Mouse (Mus musculus): ENCODE data around the gene Fcrla. TPM values are rescaled to one million over a fixed set of nuclear protein-coding genes. Genes with fewer than 3 reads are reported as not detected.

Fcrla gene
- total RNA-seq, 2 experiments from 2014 or later = not detected

DNA sequence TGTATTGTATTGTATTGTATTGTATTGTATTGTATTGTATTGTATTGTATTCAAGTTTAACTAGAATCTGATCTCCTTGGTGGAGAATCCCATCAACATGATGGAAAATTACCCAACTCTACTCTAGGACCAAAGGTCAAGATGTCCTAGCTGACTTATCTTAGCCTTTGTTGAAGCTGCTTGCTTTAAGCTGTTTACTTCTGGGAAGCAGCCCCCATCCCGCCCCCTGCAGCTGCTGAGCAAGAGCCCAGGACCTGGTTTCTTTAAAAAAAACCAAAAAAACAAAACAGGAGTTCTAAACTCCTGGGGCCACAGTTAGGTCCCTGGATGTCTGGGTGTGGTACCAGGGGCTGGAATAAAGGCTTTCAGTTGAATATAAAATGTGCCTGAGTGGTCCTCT is 35.1 kb downstream of the Fcrla start:
- no peak for DNase-seq (ENCODE audit: extremely low spot score in 1 of 2, low spot score in 1 of 2)

DNA sequence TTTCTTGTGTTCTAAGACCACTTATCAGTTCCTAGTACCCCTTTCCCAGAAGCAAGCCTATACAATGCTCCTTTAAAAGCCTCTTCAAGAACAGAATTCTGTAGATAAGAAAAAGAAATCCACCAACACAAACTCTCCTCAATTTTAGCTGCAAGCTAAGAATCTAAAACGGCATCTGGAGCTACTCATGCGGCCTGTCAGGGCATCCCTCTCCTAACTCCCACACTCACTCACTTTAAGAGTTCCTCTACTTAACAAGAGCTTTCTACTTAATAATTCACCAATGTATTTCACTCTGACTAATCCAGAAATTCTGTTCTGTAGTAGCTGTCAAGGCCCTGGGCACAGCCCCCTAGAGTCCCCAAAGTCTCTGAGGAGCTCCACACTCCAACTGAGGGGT is 35.7 kb downstream of the Fcrla start:
- DNase-seq (ENCODE audit: extremely low spot score in 1 of 2, low spot score in 1 of 2) = no peak

DNA sequence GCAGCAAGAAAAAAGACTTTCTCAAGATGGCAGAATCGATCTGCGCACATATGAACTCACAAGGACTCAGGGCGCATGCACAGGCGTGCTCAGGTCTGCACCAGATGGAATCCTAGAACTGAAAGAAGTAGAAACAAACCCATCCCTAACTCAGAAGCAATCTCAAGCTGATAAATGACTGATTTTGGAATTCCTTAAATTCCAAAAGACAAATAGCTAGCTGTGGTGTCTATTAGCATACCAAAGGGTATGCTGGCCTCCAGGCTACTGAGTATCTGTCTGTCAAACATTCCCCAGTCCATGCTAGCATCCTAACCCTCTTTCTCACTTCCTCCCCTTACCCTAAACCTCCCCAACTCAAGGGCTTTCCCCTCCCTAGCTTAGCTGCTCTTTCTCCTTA is 38.1 kb downstream of the Fcrla start:
- no peak for DNase-seq (ENCODE audit: extremely low spot score in 1 of 2, low spot score in 1 of 2)

DNA sequence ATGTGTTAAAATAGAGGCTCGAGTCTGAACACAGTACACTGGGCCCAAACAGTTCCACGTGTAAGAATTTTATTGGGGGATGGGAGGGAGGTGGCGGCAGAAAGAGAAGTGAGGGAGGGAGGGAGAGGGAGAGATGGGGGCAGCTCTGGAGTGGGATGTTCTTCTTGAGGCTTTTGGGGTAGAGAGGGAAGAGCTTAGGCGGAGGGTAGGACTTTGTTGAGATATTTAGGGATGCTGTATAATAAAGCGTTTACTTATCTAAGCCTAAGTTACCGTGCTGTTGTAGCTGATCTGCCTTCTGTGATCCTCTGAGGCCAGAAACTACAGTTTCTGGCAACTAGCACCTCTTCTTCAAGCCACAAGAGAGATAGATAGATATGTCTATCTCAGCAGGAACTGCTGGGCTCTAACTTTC is 41.3 kb downstream of the Fcrla start:
- DNase-seq (ENCODE audit: extremely low spot score in 1 of 2, low spot score in 1 of 2) = no peak

DNA sequence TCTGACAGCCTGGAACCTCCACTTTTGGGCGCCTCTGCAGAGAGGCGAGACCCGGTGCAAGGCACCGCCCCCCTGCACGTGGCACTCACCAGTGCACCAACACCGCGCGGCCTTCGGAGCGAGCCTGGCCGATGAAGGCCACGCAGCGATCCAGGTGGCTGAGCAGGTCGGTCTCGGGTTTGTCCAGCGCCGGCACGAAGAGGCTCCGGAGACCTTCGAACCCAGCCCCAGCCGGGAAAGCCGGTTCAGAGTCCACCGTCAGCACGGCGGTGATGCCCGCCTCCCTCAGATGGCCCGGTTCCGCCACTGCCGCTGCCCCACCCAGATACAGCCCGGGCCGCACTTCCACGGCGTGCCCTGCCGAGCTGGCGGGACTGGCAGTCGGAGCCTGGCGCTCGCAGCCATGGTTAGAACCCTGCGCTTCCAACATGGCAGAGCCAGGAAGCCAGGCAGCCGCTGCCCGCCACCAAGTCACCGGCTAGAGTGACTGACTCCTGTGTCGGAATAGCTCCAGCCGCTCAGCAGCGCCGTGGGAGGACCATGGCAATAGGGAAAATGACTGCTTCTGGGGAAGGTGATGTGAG is 42.3 kb downstream of the Fcrla start, which contains the start of the genes Gm26620 and Dusp12:
Gene Gm26620, plus strand, starts transcription at position 88 of the 584 bp plus-strand sequence.
Gene Dusp12, minus strand, starts transcription at position 563 of the 584 bp plus-strand sequence.
- peak; percentile 74 to 75 for DNase-seq (ENCODE audit: extremely low spot score in 1 of 2, low spot score in 1 of 2)

DNA sequence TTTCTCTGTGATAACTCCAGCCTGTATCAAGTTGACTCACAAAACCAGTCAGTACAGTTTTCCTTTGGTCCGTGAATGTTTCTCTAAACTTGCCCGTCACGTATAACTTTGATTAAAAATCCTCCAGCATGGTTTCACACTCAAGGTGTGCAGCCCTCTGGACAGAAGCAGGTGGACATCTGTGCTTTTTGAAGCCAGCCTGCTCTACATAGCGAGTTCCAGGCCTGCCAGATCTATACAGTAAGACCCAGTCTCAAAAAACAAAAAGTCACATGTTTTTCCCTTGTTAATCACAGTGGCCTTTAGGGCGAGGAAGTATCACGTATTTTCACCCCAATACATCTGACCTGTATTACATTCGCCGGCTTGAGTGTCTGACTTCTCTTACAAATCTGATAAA is 43.0 kb downstream of the Fcrla start:
- DNase-seq (ENCODE audit: extremely low spot score in 1 of 2, low spot score in 1 of 2) = no peak

DNA sequence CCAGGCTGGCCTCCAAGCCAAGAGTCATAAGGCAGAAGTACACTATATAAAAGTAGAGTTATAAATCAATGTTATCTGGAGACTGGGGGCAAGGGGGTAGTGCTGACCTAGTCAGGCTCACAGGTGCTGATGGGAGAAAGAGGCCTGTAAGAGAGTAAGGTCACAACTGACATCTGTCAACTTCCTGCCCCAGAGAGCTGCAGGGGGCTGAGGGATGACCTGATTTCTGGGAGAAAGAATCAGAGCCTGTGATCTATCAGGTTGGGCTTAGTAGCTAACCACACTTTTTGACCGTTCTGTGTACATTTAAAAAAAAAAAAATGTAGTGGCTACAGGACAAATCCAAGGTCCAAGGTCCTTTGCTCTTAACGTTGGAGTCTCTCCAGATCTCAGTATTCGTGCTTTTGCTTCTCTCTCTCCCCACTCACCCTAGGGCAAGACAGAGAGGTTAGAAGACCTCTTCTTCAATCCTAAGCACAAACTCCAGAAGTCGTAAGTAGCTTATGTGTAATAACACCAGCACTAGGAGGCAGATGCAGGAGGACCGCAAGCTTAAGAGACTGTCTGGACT is 44.4 kb downstream of the Fcrla start:
- DNase-seq (ENCODE audit: extremely low spot score in 1 of 2, low spot score in 1 of 2) = no peak

DNA sequence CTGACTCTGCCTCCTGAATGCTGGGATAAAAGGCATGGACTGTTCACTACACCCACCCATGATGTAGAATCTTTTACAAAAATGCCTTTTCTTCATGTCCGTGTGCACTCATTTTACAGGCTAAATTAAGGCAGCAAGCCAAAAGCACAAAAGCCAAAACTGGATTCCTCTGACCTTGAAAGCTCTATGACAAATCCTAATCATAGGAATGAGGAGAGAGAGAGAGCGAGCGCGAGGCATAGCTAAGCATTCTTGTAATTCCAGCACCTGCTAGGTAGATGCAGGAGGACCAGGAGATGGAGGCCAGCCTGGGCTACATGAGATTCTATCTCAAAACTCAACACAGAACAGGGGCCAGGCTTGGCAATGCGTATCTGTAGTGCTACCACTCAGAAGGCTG is 50.5 kb downstream of the Fcrla start:
- DNase-seq (ENCODE audit: extremely low spot score in 1 of 2, low spot score in 1 of 2) = no peak

DNA sequence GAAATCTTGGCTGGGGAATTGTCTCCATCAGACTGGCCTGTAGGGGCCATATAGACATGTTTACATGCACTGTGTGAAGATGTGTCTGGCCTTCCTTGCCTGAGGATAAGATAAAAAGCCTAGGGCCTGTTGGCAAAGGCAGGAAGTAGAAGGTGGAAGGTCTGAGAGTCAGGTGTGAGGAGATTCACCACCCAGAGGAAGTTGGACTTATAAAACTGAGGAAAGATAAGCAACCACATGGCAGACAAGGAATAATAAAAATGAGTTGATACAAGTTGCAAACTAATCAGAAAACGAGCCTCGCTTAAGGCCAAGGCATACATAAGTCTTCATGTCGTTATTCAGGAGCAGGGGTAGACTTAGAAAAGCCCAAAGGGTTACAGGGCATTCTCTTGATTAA is 51.7 kb downstream of the Fcrla start:
- DNase-seq (ENCODE audit: extremely low spot score in 1 of 2, low spot score in 1 of 2) = no peak

DNA sequence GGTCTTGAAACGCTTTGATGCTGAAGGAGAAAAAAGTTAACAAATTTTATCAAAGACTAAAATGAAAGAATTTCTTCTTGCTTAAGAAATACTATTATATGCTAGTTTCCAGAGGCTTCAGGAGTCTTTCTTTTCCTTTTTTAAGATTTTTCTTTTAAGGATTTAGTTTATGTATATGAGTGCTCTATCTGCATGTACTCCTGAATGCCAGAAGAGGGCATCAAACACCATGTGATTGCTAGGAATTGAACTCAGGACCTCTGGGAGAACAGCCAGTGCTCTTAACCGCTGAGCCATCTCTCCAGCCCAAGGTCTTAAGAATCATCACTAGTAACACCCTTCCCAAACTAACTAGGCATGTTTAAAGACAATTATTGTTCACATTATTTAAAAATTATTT is 55.4 kb downstream of the Fcrla start:
- no peak for DNase-seq (ENCODE audit: extremely low spot score in 1 of 2, low spot score in 1 of 2)

DNA sequence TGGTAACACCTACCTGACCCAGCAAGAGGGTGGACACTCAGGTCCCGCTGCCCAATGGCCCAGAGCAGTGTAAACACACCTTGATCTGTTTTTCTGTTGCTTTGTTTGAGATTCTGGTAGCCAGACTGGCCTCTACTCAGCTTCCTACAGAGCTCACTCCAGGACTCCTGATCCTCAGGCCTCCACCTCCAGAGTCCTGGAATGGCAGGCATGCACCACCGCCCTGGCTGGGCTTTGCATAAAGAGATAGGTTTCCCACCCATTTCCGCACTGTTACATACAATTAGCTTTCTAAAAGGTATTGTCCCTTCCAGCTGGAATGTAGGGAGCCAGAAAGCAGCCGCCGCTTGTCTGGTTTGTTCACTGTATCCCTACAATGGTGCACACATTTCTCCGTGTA is 56.0 kb downstream of the Fcrla start:
- DNase-seq (ENCODE audit: extremely low spot score in 1 of 2, low spot score in 1 of 2) = no peak

DNA sequence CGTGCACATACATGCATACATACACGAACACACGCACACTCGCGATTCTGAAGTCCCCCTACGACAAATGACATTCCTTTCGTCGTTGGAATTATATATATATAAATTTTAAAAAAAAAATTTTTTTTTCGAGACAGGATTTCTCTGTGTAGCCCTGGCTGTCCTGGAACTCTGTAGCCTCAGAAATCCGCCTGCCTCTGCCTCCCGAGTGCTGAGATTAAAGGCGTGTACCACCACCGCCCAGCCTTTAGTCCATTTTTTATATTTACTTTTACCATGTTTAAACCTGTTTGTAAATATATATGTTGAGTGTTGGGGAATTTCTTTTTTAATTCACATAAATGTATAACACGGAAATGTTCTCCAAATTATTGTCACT is 58.5 kb downstream of the Fcrla start:
- DNase-seq (ENCODE audit: extremely low spot score in 1 of 2, low spot score in 1 of 2) = no peak

DNA sequence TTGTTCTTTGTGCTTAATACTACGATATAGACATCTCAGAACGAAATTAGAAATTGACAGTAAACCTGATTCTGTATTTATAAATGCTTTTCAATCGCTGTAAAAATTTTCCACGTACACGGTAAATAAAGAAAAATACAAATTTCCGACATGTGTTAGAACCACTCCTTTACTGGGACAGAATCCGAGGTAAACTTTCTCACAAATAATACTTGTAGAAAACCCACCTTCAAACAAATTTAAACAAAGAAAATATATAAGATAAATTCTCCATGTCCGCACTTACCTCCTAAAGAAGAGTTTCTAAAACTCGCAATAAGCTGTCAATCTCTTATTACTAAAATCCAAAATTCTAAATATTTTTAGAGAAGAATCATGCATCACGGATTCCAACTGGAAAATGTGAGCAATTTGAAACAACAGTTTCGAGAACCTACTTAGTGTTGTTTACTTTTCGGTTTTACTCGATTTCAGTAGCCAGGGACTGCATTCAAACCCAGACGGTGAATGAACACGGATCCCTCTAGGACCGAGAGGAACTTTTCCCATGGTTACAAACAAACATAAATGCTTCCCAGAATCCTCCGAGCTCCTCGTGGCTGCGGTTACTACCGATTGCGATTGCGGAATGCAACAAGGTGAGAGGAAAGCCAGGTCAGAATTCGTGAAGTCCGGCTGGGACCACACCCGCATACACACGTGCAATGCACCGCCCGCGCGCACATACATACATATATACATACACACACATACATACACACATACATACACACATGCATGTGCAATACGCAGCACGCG is 59.1 kb downstream of the Fcrla start:
- peak; percentile 29 to 66 for DNase-seq (ENCODE audit: extremely low spot score in 1 of 2, low spot score in 1 of 2)

DNA sequence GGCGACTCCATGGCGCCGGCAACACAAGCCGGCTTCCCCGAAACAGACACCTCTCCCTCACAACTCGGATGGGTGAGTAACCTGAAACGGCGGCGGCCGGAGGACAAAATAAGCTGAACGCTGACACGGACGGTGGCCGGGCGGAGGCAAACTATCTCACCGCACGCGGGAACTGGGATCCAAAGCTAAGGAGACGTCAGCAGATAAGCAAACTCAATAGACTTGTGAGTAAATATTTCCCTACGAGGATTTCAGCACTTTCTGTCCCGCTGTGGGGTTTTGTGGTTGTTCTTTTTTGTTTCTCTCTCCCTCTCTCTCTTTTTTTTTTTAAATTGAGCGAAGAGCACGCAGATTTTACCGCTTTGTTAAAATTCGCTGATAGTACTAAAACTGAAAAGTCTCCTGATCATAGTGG is 59.7 kb downstream of the Fcrla start, which contains the start of gene Atf6:
Gene Atf6, minus strand, starts transcription at position 81 of the 415 bp plus-strand sequence.
- DNase-seq (ENCODE audit: extremely low spot score in 1 of 2, low spot score in 1 of 2) = peak; percentile 94 to 96

Other genes with a start within 250 kb of the Fcrla start
- 10 to 100 TPM; 46.6 to 49.2 TPM for gene Atf6, start 59.8 kb downstream of the Fcrla start, total RNA-seq (2021)
- gene Gm26620, start 42.5 kb downstream of the Fcrla start, total RNA-seq (2021) = under 1 TPM; 0.34 to 0.77 TPM
- 10 to 100 TPM; 13.8 to 19.2 TPM for gene Dusp12, start 42.0 kb downstream of the Fcrla start, total RNA-seq (2021)
- gene Fcrlb, start 14.6 kb downstream of the Fcrla start, total RNA-seq (2021) = under 1 TPM in 1 of 2 experiments, not detected in 1; 0.54 TPM
- 1 to 10 TPM; 3.4 to 3.6 TPM for gene Fcgr2b, start 49.0 kb upstream of the Fcrla start, total RNA-seq (2021)
- gene Fcgr4, start 91.3 kb upstream of the Fcrla start, total RNA-seq (2021) = under 1 TPM in 1 of 2 experiments, not detected in 1; 0.22 TPM
- 10 to 100 TPM; 12.1 to 14.0 TPM for gene Fcgr3, start 137.4 kb upstream of the Fcrla start, total RNA-seq (2021)
- 1 to 10 TPM in 1 of 2 experiments, under 1 TPM in 1; 0.52 to 1.5 TPM for gene Cfap126, start 186.3 kb upstream of the Fcrla start, total RNA-seq (2021)
- gene Sdhc, start 223.0 kb upstream of the Fcrla start, total RNA-seq (2021) = 100 to 1,000 TPM; 204 to 220 TPM
- gene Mpz, start 223.1 kb upstream of the Fcrla start, total RNA-seq (2021) = not detected

Data from layer of hippocampus, postnatal 25 days (tissue).